Mouse (Mus musculus) lung, embryonic 14.5 days (tissue): ENCODE data around the gene Cpeb4. TPM values are rescaled to one million over a fixed set of nuclear protein-coding genes. Genes with fewer than 3 reads are reported as not detected.
"Not testable (repeated sequence)": the region's sequence is repeated elsewhere in the genome, so short reads cannot be mapped to it uniquely, and the experiment has no call there.

ENCODE experiments used
- ATAC-seq: fragments of 200-750 bp; cut with Nextera tagmentation; 2 replicates; pipeline ENCODE4 v1.8.0; 2017; ENCODE audit warnings: mild to moderate bottlenecking, moderate TSS enrichment, moderate library complexity; ENCODE audit not compliant: insufficient read depth
- DNase-seq: peaks from one replicate; pipeline ENCODE4 v3.0.0-alpha.2; 2015
- H3K27ac ChIP-seq: fragments of 300-500 bp; sonication (generic); 2 replicates; pipeline ENCODE4 v1.5.1; 2014; ENCODE audit warnings: low read depth, mild to moderate bottlenecking, moderate library complexity
- H3K27me3 ChIP-seq: fragments of 300-500 bp; sonication (generic); 2 replicates; pipeline ENCODE4 v1.6.1; 2014; ENCODE audit warnings: low read length, control low read depth; ENCODE audit not compliant: insufficient read depth
- H3K36me3 ChIP-seq: fragments of 300-500 bp; sonication (generic); 2 replicates; pipeline ENCODE4 v1.6.1; 2014; ENCODE audit warnings: control low read depth; ENCODE audit not compliant: insufficient read depth
- H3K4me1 ChIP-seq: fragments of 300-500 bp; sonication (generic); 2 replicates; pipeline ENCODE4 v1.6.1; 2014; ENCODE audit warnings: antibody characterized with exemption, control low read depth; ENCODE audit not compliant: insufficient read depth
- H3K4me2 ChIP-seq: fragments of 300-500 bp; sonication (generic); 2 replicates; pipeline ENCODE4 v1.6.1; 2014; ENCODE audit warnings: mild to moderate bottlenecking
- H3K4me3 ChIP-seq: fragments of 300-500 bp; sonication (generic); 2 replicates; pipeline ENCODE4 v1.5.1; 2014; ENCODE audit warnings: low read depth, low read length
- H3K9ac ChIP-seq: fragments of 300-500 bp; sonication (generic); 2 replicates; pipeline ENCODE4 v1.6.1; 2014
- H3K9me3 ChIP-seq: fragments of 300-500 bp; sonication (generic); 2 replicates; pipeline ENCODE4 v1.6.1; 2016; ENCODE audit warnings: low read depth, low read length, control low read depth
- CTCF ChIP-seq: IDR thresholded peaks from 2 replicates; pipeline ENCODE4 v1.5.1; 2016; ENCODE audit warnings: antibody characterized with exemption, low read depth
- WGBS: fragments of 180-500 bp; shearing (Covaris S2); extraction: QIAGEN DNeasy Blood & Tissue Kit; methylation state at CpG from one replicate; pipeline ENCODE4 v1.1.7; 2014; 5-methylcytosine and 5-hydroxymethylcytosine counted together
- polyA plus RNA-seq: library from polyadenylated mRNA; unstranded; fragments of >200 nt; fragmentation: Nextera tagmentation; extraction: Ambion mirVana; gene quantifications from 2 replicates; pipeline ENCODE4 v1.2.1, GENCODE M21; 2014

The Cpeb4 gene
- polyA plus RNA-seq, 1 experiment from 2014 or later: 5.1 TPM

- 89% methylated on average over 4 of the region's 4 CpGs for WGBS
- Histone ChIP-seq H3K4me3 (no peak overlapping the region), H3K4me1 (peaks cover 7% of the 10 kb centered on the region; the same call in 1 of the 2 replicates), H3K27me3 (no peaks in the 10 kb centered on the region), H3K36me3 (no peaks in the 10 kb centered on the region), H3K27ac (no peak overlapping the region), H3K9ac (no peak overlapping the region), H3K9me3 (no peaks in the 10 kb centered on the region), H3K4me2 (no peak overlapping the region)
- ATAC-seq: no peak
- DNase-seq: no peak
- TF ChIP-seq CTCF: no peak
These were observed 34.3 kb upstream of the Cpeb4 start for GRCm38 (mm10) chr11:31837753-31838152.

- peaks cover 7% of the 10 kb centered on the region; the same call in 1 of the 2 replicates for H3K4me1 ChIP-seq
- H3K9ac ChIP-seq: no peak overlapping the region
- H3K36me3 ChIP-seq: no peaks in the 10 kb centered on the region
- no peak overlapping the region for H3K4me3 ChIP-seq
- no peaks in the 10 kb centered on the region for H3K27me3 ChIP-seq
- peak; percentile 90 for ATAC-seq
- H3K27ac ChIP-seq: no peak overlapping the region
- peak; percentile 76 for DNase-seq
- H3K4me2 ChIP-seq: no peak overlapping the region
- no peaks in the 10 kb centered on the region for H3K9me3 ChIP-seq
- no peak for TF ChIP-seq CTCF
- WGBS: 38% methylated on average over 7 of the region's 7 CpGs
These were observed 33.4 kb upstream of the Cpeb4 start for GRCm38 (mm10) chr11:31838442-31839083.

- Histone ChIP-seq H3K4me1 (peaks cover 7% of the 10 kb centered on the region; the same call in 1 of the 2 replicates), H3K36me3 (no peaks in the 10 kb centered on the region), H3K9ac (no peak overlapping the region), H3K9me3 (no peaks in the 10 kb centered on the region), H3K4me3 (no peak overlapping the region), H3K4me2 (no peak overlapping the region), H3K27ac (no peak overlapping the region; the same call in 1 of the 2 replicates), H3K27me3 (no peaks in the 10 kb centered on the region)
- WGBS: 70% methylated on average over 6 of the region's 6 CpGs
- no peak for ATAC-seq
- no peak for DNase-seq
- TF ChIP-seq CTCF: no peak
These were observed 32.9 kb upstream of the Cpeb4 start for GRCm38 (mm10) chr11:31839084-31839460.

DNA sequence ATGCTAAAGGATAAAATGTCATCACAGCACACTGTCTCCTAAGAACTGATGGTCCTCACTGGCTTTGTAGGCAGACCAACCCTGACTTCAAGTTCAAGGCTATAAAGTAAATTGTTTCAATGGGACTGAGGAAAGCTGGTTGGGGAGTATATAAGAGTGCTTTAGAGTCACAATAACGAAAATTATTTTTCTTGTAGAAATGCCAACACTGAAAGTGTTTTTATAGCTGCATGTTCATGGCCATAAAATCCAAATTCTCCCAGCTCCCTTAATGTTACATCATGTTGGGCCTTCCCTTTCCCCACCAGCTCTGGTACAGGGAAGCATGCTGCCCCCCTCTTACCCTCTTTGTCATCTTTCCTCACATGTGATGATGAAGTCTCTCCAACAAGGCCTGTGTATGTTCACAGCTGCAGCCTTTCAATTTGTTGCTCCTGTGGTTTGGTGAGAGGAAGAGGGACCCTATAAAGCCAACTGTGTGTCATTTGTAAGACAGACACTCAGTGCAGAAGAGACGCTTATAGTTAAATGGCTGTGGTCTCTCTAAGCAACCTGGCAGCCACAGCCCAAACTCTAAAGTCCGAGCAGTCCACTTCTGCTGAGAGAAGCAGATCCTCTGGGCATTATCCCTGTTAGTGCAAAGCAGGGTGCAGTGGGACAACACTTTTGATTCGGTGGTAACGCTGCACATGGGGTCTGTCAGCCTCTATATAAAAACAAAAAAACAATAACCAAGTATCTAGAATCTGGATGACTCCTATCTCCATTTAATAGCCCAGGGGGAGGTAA, 29.6 kb upstream of the Cpeb4 start:
- H3K4me3 ChIP-seq: no peak overlapping the region
- no peak overlapping the region for H3K9ac ChIP-seq
- H3K4me2 ChIP-seq: no peak overlapping the region
- no peak for TF ChIP-seq CTCF
- WGBS: 76% methylated on average over 5 of the region's 5 CpGs
- no peak for DNase-seq
- peaks cover 7% of the 10 kb centered on the region; the same call in 1 of the 2 replicates for H3K4me1 ChIP-seq
- H3K9me3 ChIP-seq: no peaks in the 10 kb centered on the region
- no peaks in the 10 kb centered on the region for H3K36me3 ChIP-seq
- H3K27me3 ChIP-seq: no peaks in the 10 kb centered on the region
- ATAC-seq: no peak
- H3K27ac ChIP-seq: no peak overlapping the region

DNA sequence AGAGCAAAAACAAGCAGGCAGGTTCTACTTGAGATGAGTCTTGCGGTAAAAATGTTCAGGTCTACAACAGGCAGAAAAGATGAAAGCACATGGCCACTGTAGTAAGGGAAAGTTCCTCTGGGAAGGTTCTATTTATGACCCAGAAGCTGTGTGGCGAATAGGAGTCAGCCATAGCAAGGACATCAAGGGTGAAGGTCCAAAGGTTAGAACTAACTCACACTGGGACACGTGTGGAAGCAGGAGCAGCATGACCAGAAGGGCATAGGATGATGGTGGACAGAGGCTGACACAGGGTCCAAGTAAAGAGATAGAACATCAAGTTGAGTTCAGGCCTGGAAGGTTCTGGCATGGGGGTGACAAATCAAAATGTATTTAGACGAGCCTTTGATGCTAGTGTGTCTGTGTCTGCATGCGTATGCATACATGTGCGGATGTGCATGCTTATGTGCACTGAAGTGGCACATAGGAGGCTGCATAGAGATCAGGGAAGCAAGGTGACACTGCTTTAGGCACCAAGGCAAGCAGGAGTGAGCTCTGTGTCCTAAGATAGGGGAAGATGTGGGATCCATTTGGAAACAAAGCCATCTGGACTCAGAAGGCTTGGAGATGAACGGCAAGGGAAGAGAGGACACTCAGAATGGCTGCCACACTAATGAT, 28.7 kb upstream of the Cpeb4 start:
- no peak for TF ChIP-seq CTCF
- no peaks in the 10 kb centered on the region for H3K36me3 ChIP-seq
- no peak overlapping the region for H3K9ac ChIP-seq
- 79% methylated on average over 7 of the region's 7 CpGs for WGBS
- no peaks in the 10 kb centered on the region for H3K27me3 ChIP-seq
- peaks cover 5% of the 10 kb centered on the region; the same call in 1 of the 2 replicates for H3K4me1 ChIP-seq
- peak overlapping the region; percentile 24; the same call in 1 of the 2 replicates for H3K27ac ChIP-seq
- H3K9me3 ChIP-seq: no peaks in the 10 kb centered on the region
- ATAC-seq (no peak), DNase-seq (no peak)
- H3K4me3 ChIP-seq: no peak overlapping the region
- H3K4me2 ChIP-seq: no peak overlapping the region

DNA sequence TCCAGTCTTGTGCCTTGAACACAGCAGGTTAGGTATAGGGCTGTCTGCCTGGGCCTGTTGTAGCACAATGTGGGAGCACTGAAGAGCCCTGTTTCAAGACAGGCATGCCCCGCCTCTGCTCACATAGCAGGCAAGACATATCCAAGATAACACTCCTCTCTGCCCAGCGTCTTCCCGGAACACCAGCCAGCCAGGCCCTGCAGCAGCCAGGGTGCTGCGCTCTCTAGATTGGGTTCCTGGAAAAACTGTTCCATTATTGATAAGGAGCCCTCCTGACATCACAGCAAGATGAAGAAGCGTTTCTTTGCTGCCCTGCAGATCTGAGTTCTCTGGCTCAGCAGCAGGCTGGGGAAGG, 28.2 kb upstream of the Cpeb4 start:
- no peak for TF ChIP-seq CTCF
- Histone ChIP-seq H3K4me1 (peaks cover under 1% of the 10 kb centered on the region; the same call in 1 of the 2 replicates), H3K4me2 (no peak overlapping the region), H3K27ac (peak overlapping the region; percentile 18; the same call in 1 of the 2 replicates), H3K9ac (no peak overlapping the region), H3K4me3 (no peak overlapping the region), H3K36me3 (no peaks in the 10 kb centered on the region), H3K9me3 (no peaks in the 10 kb centered on the region), H3K27me3 (no peaks in the 10 kb centered on the region)
- no peak for DNase-seq
- 45% methylated on average over 5 of the region's 5 CpGs for WGBS
- peak; percentile 83; the same call in 1 of the 2 replicates for ATAC-seq

GRCm38 (mm10) chr11:31845111-31845510, 26.9 kb upstream of the Cpeb4 start:
- H3K9ac ChIP-seq, DNase-seq, H3K4me3 ChIP-seq, H3K36me3 ChIP-seq, H3K27ac ChIP-seq, H3K4me2 ChIP-seq, H3K4me1 ChIP-seq, H3K27me3 ChIP-seq, ATAC-seq, H3K9me3 ChIP-seq: not testable (repeated sequence)
- 72% methylated on average over 1 of the region's 1 CpGs for WGBS
